Mouse (Mus musculus): Measurements from ENCODE around the gene Orai1.

- TF ChIP-seq CTCF (IDR thresholded peaks at IDR 0.05; ENCODE audit: low read depth, low read length) (no peak), POLR2A (IDR thresholded peaks at IDR 0.05; ENCODE audit: borderline replicate concordance, low read depth, low read length) (no peak)
Observed at GRCm38 (mm10) chr5:123058251-123059102, 43.6 kb downstream of the Orai1 start.
